Mouse (Mus musculus) stomach, embryonic 14.5 days (tissue): ENCODE data around the gene Gpr153. TPM values are rescaled to one million over a fixed set of nuclear protein-coding genes. Genes with fewer than 3 reads are reported as not detected.

Source experiments
- ATAC-seq: fragments of 200-750 bp; cut with Nextera tagmentation; 2 replicates; pipeline ENCODE4 v1.8.0; 2017; ENCODE audit warnings: low read depth, moderate TSS enrichment; ENCODE audit not compliant: insufficient number of reproducible peaks, insufficient read depth, low FRiP score
- H3K27ac ChIP-seq: fragments of 300-500 bp; sonication (generic); 2 replicates; pipeline ENCODE4 v1.5.1; 2014; ENCODE audit warnings: mild to moderate bottlenecking, low read length, moderate library complexity, mixed read lengths
- H3K27me3 ChIP-seq: fragments of 300-500 bp; sonication (generic); 2 replicates; pipeline ENCODE4 v1.6.1; 2014; ENCODE audit warnings: low read length, control low read depth, mixed read lengths; ENCODE audit not compliant: control insufficient read depth, insufficient read depth
- H3K36me3 ChIP-seq: fragments of 300-500 bp; sonication (generic); 2 replicates; pipeline ENCODE4 v1.6.1; 2014; ENCODE audit warnings: mild to moderate bottlenecking, control low read depth, low read length, moderate library complexity, mixed read lengths; ENCODE audit not compliant: control insufficient read depth, insufficient read depth
- H3K4me1 ChIP-seq: fragments of 300-500 bp; sonication (generic); 2 replicates; pipeline ENCODE4 v1.6.1; 2014; ENCODE audit warnings: low read length, control low read depth, mixed read lengths; ENCODE audit not compliant: control insufficient read depth, insufficient read depth
- H3K4me2 ChIP-seq: fragments of 300-500 bp; sonication (generic); replicated peaks from 2 replicates; pipeline ENCODE4 v1.6.1; 2014; ENCODE audit warnings: low read depth, low read length, control low read depth
- H3K4me3 ChIP-seq: fragments of 300-500 bp; sonication (generic); 2 replicates; pipeline ENCODE4 v1.5.1; 2014; ENCODE audit warnings: low read depth, low read length, control low read depth
- H3K9ac ChIP-seq: fragments of 300-500 bp; sonication (generic); replicated peaks from 2 replicates; pipeline ENCODE4 v1.6.1; 2014; ENCODE audit warnings: low read depth, mild to moderate bottlenecking, control low read depth, low read length, moderate library complexity, mixed read lengths
- H3K9me3 ChIP-seq: fragments of 300-500 bp; sonication (generic); 2 replicates; pipeline ENCODE4 v1.6.1; 2016; ENCODE audit warnings: low read depth, low read length, control low read depth; ENCODE audit not compliant: control insufficient read depth
- WGBS: fragments of 180-500 bp; shearing (Covaris S2); extraction: QIAGEN DNeasy Blood & Tissue Kit; methylation state at CpG from one replicate; pipeline ENCODE4 v1.1.7; 2014; 5-methylcytosine and 5-hydroxymethylcytosine counted together
- polyA plus RNA-seq: library from polyadenylated mRNA; unstranded; fragments of >200 nt; fragmentation: Nextera tagmentation; extraction: Ambion mirVana; gene quantifications from 2 replicates; pipeline ENCODE4 v1.2.1, GENCODE M21; 2014

The Gpr153 gene
- polyA plus RNA-seq, 1 experiment from 2014 or later, result 14.2 TPM

DNA sequence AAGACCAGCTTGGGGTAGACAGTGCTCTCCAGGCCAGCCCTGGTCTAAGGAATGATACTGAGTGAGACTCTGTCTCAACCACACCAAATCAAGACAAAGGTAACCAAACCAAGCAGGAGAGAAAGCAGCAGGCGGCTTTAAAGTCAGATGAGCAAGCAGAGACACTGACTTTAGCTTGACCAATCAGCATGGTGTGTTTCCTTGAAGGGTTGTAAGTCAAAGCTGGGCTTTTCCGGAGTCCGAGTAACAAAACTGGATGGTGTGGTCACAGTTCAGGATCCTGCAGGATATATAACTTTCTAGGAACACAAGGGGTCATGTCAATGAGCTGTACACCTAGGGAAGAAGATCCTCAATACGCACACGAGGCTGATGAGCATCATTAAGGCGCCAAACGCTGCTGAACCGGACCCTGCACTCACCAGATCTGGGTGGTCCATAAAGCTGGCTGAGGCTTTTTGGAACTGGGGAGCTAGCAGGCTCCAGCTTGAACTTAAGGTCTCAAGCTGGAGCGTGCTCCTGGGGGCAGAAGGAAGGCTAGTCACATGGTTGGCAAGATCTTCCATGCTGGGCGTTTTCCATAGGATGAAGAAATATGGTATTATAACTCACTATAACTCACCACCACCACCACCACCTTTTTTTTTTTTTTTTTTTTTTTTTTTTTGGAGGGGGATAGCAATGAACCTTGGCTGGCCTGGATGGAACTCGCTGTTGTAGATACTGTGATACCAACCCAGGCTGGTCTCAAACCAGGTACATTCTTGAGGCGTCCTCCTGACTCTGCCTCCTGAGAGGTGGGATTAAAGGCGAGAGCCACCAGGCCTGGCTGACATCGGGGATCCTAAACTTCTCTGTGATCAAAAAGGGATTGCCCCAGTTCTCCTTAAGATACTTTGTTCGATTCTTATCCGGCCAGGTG, 50.9 kb downstream of the Gpr153 start:
- no peaks in the 10 kb centered on the region for H3K27me3 ChIP-seq
- H3K27ac ChIP-seq, result no peak overlapping the region
- peak overlapping the region; percentile 78 for H3K4me3 ChIP-seq
- peaks cover 10% of the 10 kb centered on the region for H3K4me1 ChIP-seq
- H3K9ac ChIP-seq, result no peak overlapping the region
- H3K4me2 ChIP-seq, result no peak overlapping the region; the same call in 1 of the 2 replicates
- WGBS, result 51% methylated on average over 16 of the region's 16 CpGs
- ATAC-seq, result peak; percentile 26; the same call in 1 of the 2 replicates
- H3K36me3 ChIP-seq, result peaks cover 21% of the 10 kb centered on the region
- no peaks in the 10 kb centered on the region for H3K9me3 ChIP-seq

DNA sequence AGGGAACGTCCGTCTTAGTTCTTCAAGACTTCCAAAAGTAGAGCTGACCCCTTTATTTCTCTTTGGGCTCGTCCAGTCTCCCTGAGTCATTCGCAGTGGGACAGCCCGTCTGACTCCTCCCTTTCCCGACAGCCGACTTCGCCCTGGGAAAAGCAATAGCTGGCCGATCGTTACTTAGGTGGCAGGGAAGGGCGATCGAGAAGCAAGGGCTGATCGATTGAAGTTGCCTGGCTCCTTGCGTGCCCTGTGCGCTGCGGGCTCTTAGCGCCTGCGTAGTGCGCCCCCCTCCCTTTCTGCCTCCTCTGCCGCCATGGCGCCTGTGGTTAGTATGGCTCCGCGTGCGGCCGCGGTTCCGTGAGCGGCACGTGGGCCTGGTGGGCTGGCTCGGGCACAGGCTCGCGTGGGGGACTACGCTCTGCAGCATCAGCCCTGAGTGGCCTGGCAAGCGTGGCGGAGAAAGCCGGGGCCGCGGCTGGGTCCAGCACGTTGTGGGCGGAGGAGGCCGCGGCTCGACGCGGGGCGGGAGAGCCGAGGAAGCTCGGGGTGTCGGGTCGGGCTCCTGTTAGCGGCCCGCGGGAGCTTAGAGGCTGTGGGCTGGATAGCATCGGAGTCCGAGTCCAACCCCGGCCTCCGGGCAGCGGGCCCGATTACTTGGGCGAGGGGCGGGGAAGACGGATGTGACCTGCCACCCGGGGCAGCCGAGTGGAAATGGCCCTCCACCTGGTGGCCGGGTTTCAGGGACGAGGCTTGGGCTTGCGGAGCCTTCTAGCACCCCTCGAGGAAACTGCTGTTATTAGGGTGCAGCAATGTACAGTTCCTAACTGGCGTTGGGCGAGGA, 51.8 kb downstream of the Gpr153 start, which contains the start of gene Rpl22:
Rpl22 (plus strand) TSS at position 169 of the 838 bp plus-strand sequence.
- H3K4me1 ChIP-seq, result peaks cover 10% of the 10 kb centered on the region
- H3K27me3 ChIP-seq, result no peaks in the 10 kb centered on the region
- H3K27ac ChIP-seq, result peak within 1 kb of the TSS; percentile 70
- ATAC-seq, result peak; percentile 95
- peak within 1 kb of the TSS; percentile 78 for H3K4me3 ChIP-seq
- H3K9ac ChIP-seq, result peak within 1 kb of the TSS; percentile 97
- H3K36me3 ChIP-seq, result peaks cover 30% of the 10 kb centered on the region
- under 1% methylated on average over 70 of the region's 70 CpGs for WGBS
- no peaks in the 10 kb centered on the region for H3K9me3 ChIP-seq
- H3K4me2 ChIP-seq, result peak within 1 kb of the TSS; percentile 94

DNA sequence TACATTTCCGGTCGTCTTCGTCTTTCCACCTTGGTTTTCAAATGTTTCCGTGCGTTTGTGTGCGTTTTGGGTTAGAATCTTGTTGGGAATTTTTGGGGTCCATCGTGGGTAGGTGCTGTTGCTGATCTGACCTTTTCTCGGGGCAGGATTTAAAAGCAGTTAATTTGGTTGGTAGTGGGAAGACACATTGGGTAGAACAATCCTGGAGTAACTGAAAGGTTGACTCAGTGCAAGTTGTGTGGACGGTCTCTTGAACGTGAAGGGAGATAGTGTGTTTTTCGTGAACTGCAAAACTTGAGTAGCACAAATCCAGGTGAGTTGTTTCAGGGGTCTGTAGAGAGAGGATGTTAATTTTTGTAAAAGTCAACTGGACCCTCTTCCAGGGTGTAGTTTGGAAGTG, 52.5 kb downstream of the Gpr153 start:
- peaks cover 37% of the 10 kb centered on the region for H3K36me3 ChIP-seq
- H3K27me3 ChIP-seq, result no peaks in the 10 kb centered on the region
- H3K4me3 ChIP-seq, result peak overlapping the region; percentile 78
- 1% methylated on average over 11 of the region's 11 CpGs for WGBS
- no peak overlapping the region for H3K27ac ChIP-seq
- H3K9ac ChIP-seq, result peak overlapping the region; percentile 97
- ATAC-seq, result no peak
- peak overlapping the region; percentile 94 for H3K4me2 ChIP-seq
- H3K9me3 ChIP-seq, result no peaks in the 10 kb centered on the region
- H3K4me1 ChIP-seq, result peaks cover 10% of the 10 kb centered on the region

DNA sequence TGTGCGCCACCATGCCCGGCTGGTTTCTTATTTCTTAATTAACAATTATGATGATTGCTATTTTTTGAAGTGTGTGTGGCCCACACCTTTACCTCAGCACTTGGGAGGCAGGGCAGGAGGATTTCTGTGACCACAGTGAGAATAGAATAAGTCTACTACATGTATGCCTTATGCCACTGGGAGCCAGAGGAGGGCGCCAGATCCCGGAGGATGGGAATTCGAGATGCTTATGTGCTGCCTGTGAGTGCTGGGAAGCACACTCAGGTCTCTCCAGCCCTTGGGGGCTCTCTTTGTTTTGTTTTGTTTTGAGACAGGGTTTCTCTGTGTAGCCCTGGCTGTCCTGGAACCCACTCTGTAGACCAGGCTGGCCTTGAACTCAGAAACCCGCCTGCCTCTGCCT, 54.7 kb downstream of the Gpr153 start:
- Histone ChIP-seq H3K9ac (no peak overlapping the region), H3K9me3 (no peaks in the 10 kb centered on the region), H3K4me3 (no peak overlapping the region), H3K4me2 (no peak overlapping the region), H3K4me1 (peaks cover 10% of the 10 kb centered on the region), H3K27ac (no peak overlapping the region), H3K27me3 (no peaks in the 10 kb centered on the region), H3K36me3 (peaks cover 54% of the 10 kb centered on the region)
- no peak for ATAC-seq
- WGBS, result 80% methylated on average over 6 of the region's 6 CpGs

DNA sequence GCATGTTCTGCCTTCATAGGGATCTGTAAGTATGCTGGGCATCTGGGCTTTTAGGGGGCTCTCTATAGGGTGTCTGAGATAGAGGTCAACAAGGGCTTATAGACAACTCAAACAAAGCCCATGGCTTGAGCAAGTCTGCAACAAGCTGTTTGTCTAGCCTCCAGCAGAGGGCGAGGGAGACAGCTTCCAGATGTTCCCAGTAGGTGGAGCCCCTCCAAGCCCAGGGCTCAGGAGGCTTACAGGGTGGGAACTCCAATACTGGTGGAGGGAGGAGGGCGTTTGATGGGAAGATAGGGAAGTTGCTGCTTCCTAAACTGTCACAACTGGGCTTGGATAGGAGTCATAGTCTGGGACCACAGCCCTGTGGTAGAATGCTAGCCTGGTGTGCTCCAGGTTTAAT, 58.9 kb downstream of the Gpr153 start:
- H3K4me3 ChIP-seq, result no peak overlapping the region
- H3K27ac ChIP-seq, result no peak overlapping the region
- no peak overlapping the region for H3K4me2 ChIP-seq
- no peaks in the 10 kb centered on the region for H3K4me1 ChIP-seq
- H3K9ac ChIP-seq, result no peak overlapping the region
- H3K36me3 ChIP-seq, result peaks cover 62% of the 10 kb centered on the region
- no peaks in the 10 kb centered on the region for H3K9me3 ChIP-seq
- ATAC-seq, result peak; percentile 14; the same call in 1 of the 2 replicates
- 0 out of 2 replicates have a peak, but pooled peaks cover 7% of the 10 kb centered on the region for H3K27me3 ChIP-seq
- WGBS, result 32% methylated on average over 2 of the region's 2 CpGs

DNA sequence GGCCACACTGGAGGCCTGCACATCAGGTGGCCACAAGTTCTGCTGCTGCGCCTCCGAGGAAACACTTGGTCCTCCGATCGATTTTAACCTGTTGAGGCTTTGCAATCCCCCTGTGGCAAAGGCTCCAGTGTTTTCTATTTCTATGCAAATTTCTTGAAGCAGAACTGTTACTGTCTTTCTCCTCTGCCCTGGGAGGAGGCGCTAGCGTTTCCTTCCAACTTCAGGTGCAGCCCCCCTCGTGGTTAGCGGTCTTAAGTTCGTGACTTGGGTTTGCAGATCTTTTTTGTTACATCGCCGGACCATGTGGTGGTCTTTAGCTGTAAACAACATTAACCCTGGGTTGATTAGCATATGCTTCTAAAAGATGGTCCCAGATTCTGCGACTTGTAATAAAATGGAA, 59.6 kb downstream of the Gpr153 start:
- WGBS, result 95% methylated on average over 12 of the region's 12 CpGs
- Histone ChIP-seq H3K9me3 (no peaks in the 10 kb centered on the region), H3K4me3 (no peak overlapping the region), H3K4me1 (no peaks in the 10 kb centered on the region), H3K9ac (no peak overlapping the region), H3K36me3 (peaks cover 58% of the 10 kb centered on the region), H3K27ac (no peak overlapping the region), H3K4me2 (no peak overlapping the region), H3K27me3 (peaks cover 12% of the 10 kb centered on the region)
- no peak for ATAC-seq

Other genes starting within 250 kb of the Gpr153 start
- 18.0 and 21.8 TPM in 2 replicates for gene Zbtb48, start 246.6 kb upstream of the Gpr153 start, polyA plus RNA-seq
- gene Tas1r1, start 235.7 kb upstream of the Gpr153 start, polyA plus RNA-seq, result 0.30 and 0.34 TPM in 2 replicates
- gene Nol9, start 234.9 kb upstream of the Gpr153 start, polyA plus RNA-seq, result 29.5 and 30.0 TPM in 2 replicates
- 10.4 and 11.5 TPM in 2 replicates for gene Plekhg5, start 201.7 kb upstream of the Gpr153 start, polyA plus RNA-seq
- 0.67 and 0.91 TPM in 2 replicates for gene Tnfrsf25, start 158.3 kb upstream of the Gpr153 start, polyA plus RNA-seq
- 10.5 and 10.9 TPM in 2 replicates for gene Espn, start 121.9 kb upstream of the Gpr153 start, polyA plus RNA-seq
- 0.29 and 0.55 TPM in 2 replicates for gene Hes2, start 115.4 kb upstream of the Gpr153 start, polyA plus RNA-seq
- 71.4 and 72.4 TPM in 2 replicates for gene Acot7, start 96.1 kb upstream of the Gpr153 start, polyA plus RNA-seq
- gene Hes3, start 17.4 kb downstream of the Gpr153 start, polyA plus RNA-seq, result 0.43 TPM in 1 of 2 replicates, not detected in the other
- gene Icmt, start 23.0 kb downstream of the Gpr153 start, polyA plus RNA-seq, result 20.2 and 22.6 TPM in 2 replicates
- gene Rnf207, start 44.8 kb downstream of the Gpr153 start, polyA plus RNA-seq, result 1.00 and 1.1 TPM in 2 replicates
- 483 and 497 TPM in 2 replicates for gene Rpl22, start 51.5 kb downstream of the Gpr153 start, polyA plus RNA-seq
- 0.39 and 0.81 TPM in 2 replicates for gene Chd5, start 64.4 kb downstream of the Gpr153 start, polyA plus RNA-seq
- 2.5 and 4.0 TPM in 2 replicates for gene Nphp4, start 202.5 kb downstream of the Gpr153 start, polyA plus RNA-seq
- gene Kcnab2, start 203.6 kb downstream of the Gpr153 start, polyA plus RNA-seq, result 3.9 and 4.1 TPM in 2 replicates